Mouse (Mus musculus) limb, embryonic 14.5 days (tissue): ENCODE results near the gene Mre11a. TPM values are rescaled to one million over a fixed set of nuclear protein-coding genes. Genes with fewer than 3 reads are reported as not detected.
A peak's percentile ranks its signal among the peaks of the same experiment; 100 is the strongest.

Experiments used
- ATAC-seq: fragments of 200-750 bp; cut with Nextera tagmentation; 2 replicates; pipeline ENCODE4 v1.8.0; 2017; ENCODE audit warnings: low read depth, moderate number of reproducible peaks, moderate TSS enrichment; ENCODE audit not compliant: low FRiP score
- DNase-seq: peaks from one replicate; pipeline ENCODE4 v3.0.0-alpha.2; 2015; ENCODE audit warnings: low spot score
- H3K27ac ChIP-seq: fragments of 300-500 bp; sonication (generic); replicated peaks from 2 replicates; pipeline ENCODE4 v1.5.1; 2014; ENCODE audit warnings: low read depth, mild to moderate bottlenecking, low read length, moderate library complexity, mixed read lengths
- H3K27me3 ChIP-seq: fragments of 300-500 bp; sonication (generic); 2 replicates; pipeline ENCODE4 v1.6.1; 2014; ENCODE audit warnings: low read length, mixed read lengths; ENCODE audit not compliant: control insufficient read depth, insufficient read depth
- H3K36me3 ChIP-seq: fragments of 300-500 bp; sonication (generic); 2 replicates; pipeline ENCODE4 v1.6.1; 2014; ENCODE audit warnings: mild to moderate bottlenecking, low read length, moderate library complexity, mixed read lengths; ENCODE audit not compliant: control insufficient read depth, insufficient read depth
- H3K4me1 ChIP-seq: fragments of 300-500 bp; sonication (generic); 2 replicates; pipeline ENCODE4 v1.6.1; 2014; ENCODE audit warnings: antibody characterized with exemption, low read length, mixed read lengths; ENCODE audit not compliant: control insufficient read depth, insufficient read depth
- H3K4me2 ChIP-seq: fragments of 300-500 bp; sonication (generic); replicated peaks from 2 replicates; pipeline ENCODE4 v1.6.1; 2014; ENCODE audit warnings: low read depth, mild to moderate bottlenecking, low read length, moderate library complexity; ENCODE audit not compliant: severe bottlenecking
- H3K4me3 ChIP-seq: fragments of 300-500 bp; sonication (generic); replicated peaks from 2 replicates; pipeline ENCODE4 v1.5.1; 2014; ENCODE audit warnings: low read length
- H3K9ac ChIP-seq: fragments of 300-500 bp; sonication (generic); 2 replicates; pipeline ENCODE4 v1.6.1; 2014; ENCODE audit warnings: mild to moderate bottlenecking, low read depth, low read length, moderate library complexity; ENCODE audit not compliant: severe bottlenecking
- H3K9me3 ChIP-seq: fragments of 300-500 bp; sonication (generic); 2 replicates; pipeline ENCODE4 v1.6.1; 2016; ENCODE audit warnings: low read length; ENCODE audit not compliant: control insufficient read depth
- POLR2A ChIP-seq: fragments of 200-500 bp; IDR thresholded peaks from 2 replicates; pipeline ENCODE4 v1.8.0; 2012; ENCODE audit warnings: inconsistent platforms, mild to moderate bottlenecking, moderate library complexity, borderline replicate concordance; ENCODE audit not compliant: insufficient read depth, insufficient read length; ENCODE audit errors: extremely low read depth
- WGBS: fragments of 180-500 bp; shearing (Covaris S2); extraction: QIAGEN DNeasy Blood & Tissue Kit; methylation state at CpG from one replicate; pipeline ENCODE4 v1.1.7; 2014; 5-methylcytosine and 5-hydroxymethylcytosine counted together
- polyA plus RNA-seq, 2 experiments: library from polyadenylated mRNA; depleted of rRNA in 1 of 2; stranded (reverse) in 1 of 2; unstranded in 1 of 2; fragments of >200 nt; fragmentation: Nextera tagmentation in 1 of 2; extraction: Ambion mirVana in 1 of 2; gene quantifications; 2 replicates each; pipeline versions ENCODE4 v1.2.1 to v1.2.3; 2012 to 2014

The Mre11a gene
- polyA plus RNA-seq, 2 experiments, result 16.6 to 25.3 TPM

DNA sequence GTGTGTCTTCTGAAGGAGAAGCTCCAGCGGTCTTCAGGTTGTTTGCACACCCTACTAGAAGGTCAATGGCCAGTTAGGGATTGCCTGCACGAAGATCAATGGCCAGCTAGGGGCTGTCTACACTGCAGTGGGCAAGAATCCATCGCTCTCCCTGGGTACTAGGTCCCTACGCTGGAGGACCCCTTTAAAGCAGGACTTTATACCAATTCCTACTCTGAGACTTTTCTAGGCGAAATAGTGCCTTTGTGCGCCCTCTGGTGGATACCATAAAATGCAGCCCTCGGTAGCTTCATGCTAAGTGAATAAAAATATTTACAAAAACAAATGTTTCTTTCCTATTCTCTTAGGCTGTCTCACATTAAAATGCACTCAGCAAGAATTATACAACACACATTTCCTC, 19.7 kb upstream of the Mre11a start:
- no peak for TF ChIP-seq POLR2A
- Histone ChIP-seq H3K4me2 (no peak overlapping the region), H3K4me1 (peaks cover 5% of the 10 kb centered on the region), H3K27me3 (no peaks in the 10 kb centered on the region), H3K4me3 (no peak overlapping the region), H3K27ac (no peak overlapping the region), H3K36me3 (no peaks in the 10 kb centered on the region), H3K9me3 (no peaks in the 10 kb centered on the region), H3K9ac (no peak overlapping the region)
- no peak for ATAC-seq
- DNase-seq, result peak; percentile 61
- 20% methylated on average over 7 of the region's 7 CpGs for WGBS

DNA sequence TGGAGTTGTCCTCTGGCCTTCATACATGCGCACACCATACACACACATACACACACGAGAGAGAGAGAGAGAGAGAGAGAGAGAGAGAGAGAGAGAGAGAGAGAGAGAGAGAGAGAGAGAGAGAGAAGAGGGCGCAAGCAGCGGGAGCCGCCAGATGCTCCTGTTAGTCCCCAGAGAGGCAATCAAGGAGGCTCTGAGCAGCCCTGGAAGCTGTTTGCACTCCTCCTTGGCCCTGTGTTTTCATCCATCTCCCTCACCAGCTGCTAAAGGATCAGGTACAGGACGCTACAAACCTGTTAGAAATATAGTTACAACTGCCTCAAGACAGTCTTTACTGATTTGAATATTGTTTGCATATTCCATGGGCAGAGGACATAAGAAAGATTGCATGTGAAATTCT, 14.6 kb upstream of the Mre11a start:
- H3K9ac ChIP-seq, result no peak overlapping the region
- H3K4me3 ChIP-seq, result no peak overlapping the region
- WGBS, result 29% methylated on average over 4 of the region's 6 CpGs
- H3K27ac ChIP-seq, result no peak overlapping the region
- H3K4me1 ChIP-seq, result peaks cover 19% of the 10 kb centered on the region
- no peak for DNase-seq
- H3K4me2 ChIP-seq, result no peak overlapping the region
- H3K36me3 ChIP-seq, result no peaks in the 10 kb centered on the region
- no peaks in the 10 kb centered on the region for H3K27me3 ChIP-seq
- no peaks in the 10 kb centered on the region for H3K9me3 ChIP-seq
- no peak for TF ChIP-seq POLR2A
- ATAC-seq, result 0 out of 2 replicates have a peak, but pooled peaks have one; percentile 4

DNA sequence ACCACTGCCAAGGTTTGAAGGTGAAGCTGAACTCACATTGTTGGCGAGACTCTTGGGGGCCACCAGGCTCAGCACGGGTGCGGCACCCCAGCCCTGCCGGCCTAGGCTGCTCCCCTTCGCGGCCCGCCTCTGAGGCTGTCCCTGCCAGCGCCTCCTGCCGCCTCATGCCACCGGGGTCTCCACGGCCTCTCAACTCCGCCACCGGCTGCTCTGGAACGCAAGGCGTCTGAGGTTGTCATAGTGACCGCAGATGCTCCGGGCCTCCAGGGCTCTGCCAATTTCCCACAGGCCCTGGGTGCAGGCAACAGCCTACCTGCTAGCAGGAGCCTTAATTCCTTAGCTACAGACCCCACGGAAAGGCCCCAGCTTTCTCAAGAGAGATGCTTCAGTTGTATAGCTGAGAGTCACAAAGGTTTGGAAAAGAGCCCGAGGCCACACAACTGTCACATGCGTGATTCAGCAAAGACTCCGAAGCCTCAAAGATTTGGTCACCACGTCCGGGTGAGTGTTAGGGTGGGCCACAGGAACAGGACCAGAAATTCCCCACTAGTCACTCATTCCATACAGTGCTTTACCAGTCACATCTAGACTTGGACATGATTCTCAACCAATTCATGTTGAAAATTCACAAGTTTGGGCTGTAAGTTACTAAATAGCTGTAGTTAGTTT, 13.5 kb upstream of the Mre11a start, which contains the start of gene 1700012B09Rik:
Gene 1700012B09Rik, minus strand, starts transcription at position 228 of the 669 bp plus-strand sequence.
- DNase-seq (no peak), ATAC-seq (no peak)
- WGBS, result 16% methylated on average over 23 of the region's 23 CpGs
- peak within 1 kb of the TSS; percentile 25; the same call in 1 of the 2 replicates for H3K4me2 ChIP-seq
- H3K9me3 ChIP-seq, result no peaks in the 10 kb centered on the region
- TF ChIP-seq POLR2A, result no peak
- no peaks in the 10 kb centered on the region for H3K27me3 ChIP-seq
- H3K4me1 ChIP-seq, result peaks cover 19% of the 10 kb centered on the region
- H3K36me3 ChIP-seq, result no peaks in the 10 kb centered on the region
- no peak within 1 kb of the TSS; the same call in 1 of the 2 replicates for H3K9ac ChIP-seq
- no peak within 1 kb of the TSS for H3K27ac ChIP-seq
- H3K4me3 ChIP-seq, result no peak within 1 kb of the TSS

DNA sequence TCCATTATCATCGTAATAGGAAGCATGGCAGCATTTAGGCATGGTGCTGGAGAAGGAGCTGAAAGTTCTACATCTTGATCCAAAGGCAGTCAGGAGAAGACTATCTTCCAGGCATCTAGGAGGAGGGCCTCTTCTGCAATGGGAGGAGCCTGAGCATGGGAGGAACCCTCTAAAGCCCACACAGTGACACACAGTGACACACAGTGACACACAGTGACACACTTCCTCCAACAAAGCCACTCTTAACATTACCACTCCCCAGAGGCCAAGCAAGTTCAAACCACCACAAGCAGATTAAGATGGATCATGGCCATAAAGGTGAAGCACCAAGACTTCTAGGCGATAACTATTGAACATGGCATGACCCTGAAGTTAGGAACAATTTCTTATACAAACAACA, 12.4 kb upstream of the Mre11a start:
- no peak overlapping the region for H3K9ac ChIP-seq
- ATAC-seq (no peak), DNase-seq (no peak)
- no peak overlapping the region for H3K4me2 ChIP-seq
- H3K27me3 ChIP-seq, result no peaks in the 10 kb centered on the region
- H3K4me1 ChIP-seq, result peaks cover 19% of the 10 kb centered on the region
- H3K4me3 ChIP-seq, result no peak overlapping the region
- H3K9me3 ChIP-seq, result no peaks in the 10 kb centered on the region
- no peak overlapping the region for H3K27ac ChIP-seq
- no peak for TF ChIP-seq POLR2A
- 89% methylated on average over 2 of the region's 2 CpGs for WGBS
- no peaks in the 10 kb centered on the region for H3K36me3 ChIP-seq

DNA sequence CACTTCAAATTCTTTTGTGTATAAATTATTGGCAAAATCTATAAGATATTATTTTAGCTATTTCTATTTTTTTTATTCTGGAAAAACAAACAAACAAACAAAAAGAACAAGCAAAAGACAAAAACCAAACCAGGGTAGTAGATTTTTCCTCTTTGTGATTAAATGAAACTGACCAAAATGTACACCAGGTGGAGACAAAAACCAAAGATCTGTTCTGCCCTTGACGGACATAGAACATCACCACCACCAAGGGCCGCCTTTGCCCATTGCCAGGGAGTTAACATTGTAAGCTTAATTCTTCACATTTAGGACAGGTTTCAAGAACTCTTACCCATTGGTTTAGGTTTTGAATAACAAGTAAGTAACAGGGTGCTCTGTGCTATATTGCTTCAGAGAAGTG, 10.6 kb upstream of the Mre11a start:
- Histone ChIP-seq H3K9me3 (no peaks in the 10 kb centered on the region), H3K27me3 (no peaks in the 10 kb centered on the region), H3K9ac (no peak overlapping the region), H3K36me3 (no peaks in the 10 kb centered on the region), H3K27ac (no peak overlapping the region), H3K4me3 (no peak overlapping the region), H3K4me2 (no peak overlapping the region), H3K4me1 (peaks cover 19% of the 10 kb centered on the region)
- no peak for DNase-seq
- 33% methylated on average over 2 of the region's 2 CpGs for WGBS
- no peak for TF ChIP-seq POLR2A
- no peak for ATAC-seq
